Mouse (Mus musculus): ENCODE data around the gene Nrxn3.

Nrxn3 gene

DNA sequence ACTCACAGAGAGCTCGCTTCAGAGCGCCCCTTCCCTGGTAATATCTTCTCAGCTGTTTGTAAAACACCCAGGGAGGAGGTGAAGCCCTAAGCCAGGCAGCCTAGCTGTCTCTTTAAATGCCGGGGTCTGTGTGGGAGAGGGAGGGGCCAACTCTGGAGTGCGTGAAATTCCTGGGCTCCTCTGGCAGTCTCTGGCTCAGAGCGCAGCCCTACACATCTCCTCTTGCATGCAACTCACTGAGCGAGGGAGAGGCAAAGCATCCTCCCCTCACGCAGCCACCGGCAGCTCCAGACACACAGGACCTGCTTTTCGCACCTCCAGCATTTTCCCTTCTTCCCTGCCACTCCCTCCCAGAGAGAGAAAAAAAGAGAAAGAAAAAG, at the start of gene Nrxn3:
TSS of gene Nrxn3 (plus strand) at position 186 of the 380 bp plus-strand sequence.
- no peak for DNase-seq (ENCODE audit: low spot score)

DNA sequence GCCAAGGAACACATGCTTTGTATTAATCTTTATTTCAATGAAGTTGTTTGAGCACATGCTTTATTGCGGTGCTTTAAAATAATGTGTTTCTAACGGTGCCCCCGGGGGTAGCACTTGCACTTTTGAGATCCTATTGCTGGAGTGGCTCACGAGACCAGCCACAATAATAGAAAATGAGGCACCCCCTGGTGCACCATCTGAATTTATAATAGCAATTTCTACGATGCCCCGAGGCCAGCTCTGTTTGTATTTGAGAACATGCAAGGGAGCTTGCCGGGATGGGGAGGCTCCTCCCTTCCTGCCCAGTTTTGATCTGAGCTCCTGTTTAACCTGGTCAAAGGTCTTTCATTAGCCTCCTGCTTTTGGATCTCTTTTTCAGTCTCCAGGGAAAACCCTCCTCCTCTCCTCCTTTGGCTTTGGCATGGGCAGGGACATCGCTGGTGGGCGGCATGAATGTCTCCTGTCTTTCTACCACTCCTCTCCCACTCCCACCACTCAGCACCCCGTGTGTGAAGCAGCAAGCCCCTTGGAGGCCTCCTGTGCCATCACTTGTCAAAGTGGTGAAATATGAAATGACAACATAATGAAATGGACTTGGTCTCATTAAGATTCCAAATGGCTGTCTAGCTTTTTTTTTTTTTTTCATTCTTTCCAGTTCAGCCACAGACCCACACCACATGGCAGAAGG, 18.4 kb upstream of the Nrxn3 start:
- DNase-seq (ENCODE audit: low spot score) = no peak

DNA sequence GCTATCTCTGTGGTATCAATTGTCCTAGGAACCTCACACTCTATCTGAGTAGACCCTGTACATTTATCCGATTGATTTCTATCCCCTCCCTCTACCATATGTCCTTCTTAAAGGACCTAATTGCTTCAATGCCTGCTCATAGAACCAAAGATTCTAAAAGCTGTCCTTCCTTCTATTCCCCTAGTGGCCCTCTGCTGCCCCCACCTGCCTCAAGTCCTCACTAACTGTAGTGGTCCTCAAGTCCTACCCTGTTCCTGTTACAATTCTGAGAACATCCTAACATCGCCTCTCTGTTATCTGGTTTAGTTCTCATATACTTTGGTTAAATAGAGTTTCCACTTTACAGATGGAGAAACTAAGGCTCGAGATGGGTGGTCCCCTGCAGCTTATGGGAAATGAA, 16.7 kb upstream of the Nrxn3 start:
- DNase-seq (ENCODE audit: low spot score) = no peak

DNA sequence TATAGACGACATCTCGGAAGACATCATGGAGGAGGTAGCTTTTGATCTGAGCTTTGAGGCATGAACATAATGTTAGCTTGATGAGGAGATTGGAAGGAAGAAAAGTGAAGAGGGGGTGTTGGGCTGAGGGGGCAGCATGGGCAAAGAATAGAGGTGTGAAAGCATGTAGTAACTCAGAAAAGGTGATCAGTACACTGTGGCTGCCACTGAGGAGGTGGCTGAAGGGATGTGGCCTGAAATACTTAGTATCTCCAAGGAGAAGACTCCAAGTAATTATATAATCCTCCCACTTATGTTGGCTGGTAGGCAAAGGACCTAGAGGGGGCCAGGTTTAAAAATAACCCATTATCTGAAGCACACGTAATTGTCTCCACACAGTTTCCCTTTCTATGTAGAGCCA, 14.9 kb upstream of the Nrxn3 start:
- no peak for DNase-seq (ENCODE audit: low spot score)

DNA sequence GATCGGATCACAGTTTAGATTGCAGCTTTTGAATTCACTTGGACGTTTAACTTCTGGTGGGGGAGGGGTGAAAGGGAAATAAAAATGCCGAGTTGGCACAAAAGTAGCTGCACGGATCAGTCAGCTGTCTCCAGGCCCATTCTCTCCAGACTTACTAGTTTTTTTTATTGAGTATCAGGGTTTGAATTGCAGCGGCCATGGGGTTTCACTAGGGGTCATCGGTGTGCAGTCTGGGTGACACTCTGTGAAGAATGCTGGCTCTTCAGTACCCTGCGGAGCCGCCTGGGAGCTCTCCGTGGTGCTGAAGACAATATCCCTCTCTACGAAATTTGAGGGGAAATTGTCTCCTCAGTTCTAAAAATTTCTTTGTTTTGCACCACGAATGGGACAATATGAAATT, 13.5 kb upstream of the Nrxn3 start:
- DNase-seq (ENCODE audit: low spot score) = no peak

DNA sequence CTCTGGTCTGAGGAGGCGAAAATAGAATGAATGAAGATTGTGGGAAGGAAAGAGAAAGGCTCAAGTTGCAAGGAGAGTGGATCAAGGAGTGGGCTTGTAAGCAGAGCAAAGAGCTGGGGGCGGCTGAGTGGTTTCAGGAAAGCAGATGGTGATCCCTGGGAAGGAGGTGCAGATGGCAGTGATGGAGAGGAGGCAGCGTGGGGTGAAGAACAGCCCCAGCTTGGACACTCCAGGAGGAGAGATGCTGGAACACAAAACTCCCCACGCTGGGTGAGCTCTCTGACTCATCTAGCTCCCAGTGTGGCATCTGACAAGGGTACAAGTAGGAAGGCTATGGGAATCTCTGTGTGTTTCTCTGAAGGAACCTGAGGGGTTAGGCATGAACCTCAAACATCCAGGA, 9.2 kb upstream of the Nrxn3 start:
- DNase-seq (ENCODE audit: low spot score) = no peak

DNA sequence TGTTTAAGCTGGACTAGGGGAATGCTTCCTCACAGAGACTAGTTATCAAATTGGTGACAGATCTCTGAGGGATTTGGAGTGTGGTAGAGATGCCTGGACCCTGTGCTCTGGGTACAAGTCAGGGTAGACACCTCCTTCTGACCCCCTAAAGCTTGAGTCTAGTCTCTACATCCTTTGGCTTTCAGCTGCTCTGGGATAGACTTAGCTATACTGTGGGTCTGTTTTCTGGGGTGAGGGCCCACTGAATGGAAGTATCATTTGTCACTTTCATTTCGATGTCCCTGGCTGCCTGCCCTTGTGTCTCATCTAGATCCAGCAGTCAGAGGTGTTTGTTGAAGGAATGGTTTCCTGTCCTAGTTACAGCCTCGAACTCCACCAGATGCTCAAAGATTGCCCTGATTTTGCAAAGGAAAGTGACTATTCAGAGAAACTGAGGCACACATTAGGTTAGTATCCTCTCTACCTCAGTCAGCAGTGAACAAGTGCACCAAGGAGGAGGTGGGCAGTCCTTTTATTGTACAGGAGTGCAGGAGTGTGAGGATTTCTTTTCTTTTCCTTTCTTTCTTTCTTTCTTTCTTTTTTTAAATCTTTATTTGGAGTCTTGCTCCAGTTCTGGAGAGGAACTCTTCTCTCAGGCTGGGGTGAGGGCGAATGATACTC, 515 bp upstream of the Nrxn3 start:
- no peak for DNase-seq (ENCODE audit: low spot score)

DNA sequence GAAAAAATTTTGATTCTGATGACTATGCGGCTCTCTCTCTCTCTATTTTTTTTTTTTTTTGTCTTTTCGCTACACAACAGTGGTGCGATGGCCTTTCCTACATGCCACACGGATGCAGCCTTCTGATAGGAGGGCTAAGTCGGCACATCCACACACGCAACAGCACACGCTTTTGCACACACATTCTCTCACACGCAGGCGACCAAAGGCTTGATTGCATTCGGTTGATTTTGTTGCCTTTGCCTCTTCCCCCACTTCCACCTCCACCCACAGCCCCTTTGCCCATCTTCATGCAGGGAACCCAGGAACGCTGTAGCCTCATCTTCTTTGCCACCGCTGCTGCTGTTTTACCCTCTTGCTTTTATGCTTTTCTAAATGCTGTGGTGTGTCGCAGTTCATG, 3.6 kb downstream of the Nrxn3 start:
- no peak for DNase-seq (ENCODE audit: low spot score)

DNA sequence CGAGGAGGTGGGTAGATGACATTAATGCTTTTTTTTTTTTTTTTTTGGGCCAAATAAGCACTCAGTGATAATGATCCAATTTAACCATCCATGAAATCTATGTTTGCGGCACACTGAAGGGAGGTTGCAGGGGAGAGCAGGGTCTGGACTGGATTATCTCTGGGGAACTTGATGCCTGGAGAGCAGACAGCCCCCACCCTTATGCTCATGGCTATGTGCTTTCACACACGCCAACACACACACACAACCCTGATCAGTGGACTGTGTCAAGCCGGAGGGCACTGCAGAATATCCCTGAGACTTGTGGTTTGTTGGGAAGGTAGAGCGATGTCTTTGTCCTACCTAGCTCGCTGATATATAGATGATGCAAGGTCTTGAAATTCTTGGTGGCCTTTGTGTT, 4.1 kb downstream of the Nrxn3 start:
- DNase-seq (ENCODE audit: low spot score) = no peak

DNA sequence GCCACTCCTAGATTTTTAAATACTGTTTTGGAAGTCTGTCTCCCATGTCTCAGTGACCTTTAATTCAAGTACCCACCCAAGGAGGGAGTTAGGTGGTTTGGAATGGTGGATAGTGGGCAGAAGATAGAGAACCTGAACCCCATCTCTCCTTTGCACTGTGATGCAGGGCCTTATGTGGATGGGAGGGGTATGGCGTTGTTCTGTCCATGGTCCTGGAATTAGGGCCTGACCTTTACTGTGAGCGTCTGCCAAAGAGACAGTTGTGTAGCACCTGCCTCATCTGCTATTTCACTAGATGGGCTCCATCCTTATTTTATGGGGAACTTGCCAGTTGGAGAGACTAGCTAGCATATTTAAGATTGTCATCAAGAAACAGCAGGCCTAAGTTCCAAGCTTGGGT, 8.0 kb downstream of the Nrxn3 start:
- DNase-seq (ENCODE audit: low spot score) = no peak

DNA sequence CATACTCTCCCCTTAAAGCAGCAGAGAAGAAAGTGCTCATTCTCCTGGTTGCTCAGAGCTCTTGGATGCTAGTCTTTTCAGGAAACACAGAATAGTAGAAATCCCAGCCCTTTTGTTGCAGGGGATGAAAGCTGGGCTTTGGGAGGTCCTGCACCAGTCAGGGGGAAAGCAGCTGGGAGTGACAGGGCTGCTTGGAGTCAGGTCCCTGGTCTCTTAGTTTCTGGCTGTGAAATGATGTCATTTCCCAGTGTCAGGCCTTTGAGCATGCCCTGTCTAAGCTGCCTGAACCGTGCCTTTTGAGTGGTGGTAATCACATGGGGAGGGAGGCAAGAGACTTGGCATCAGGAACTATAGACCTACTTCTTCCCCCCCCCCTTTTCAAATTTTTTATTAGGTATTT, 12.4 kb downstream of the Nrxn3 start:
- DNase-seq (ENCODE audit: low spot score) = no peak

DNA sequence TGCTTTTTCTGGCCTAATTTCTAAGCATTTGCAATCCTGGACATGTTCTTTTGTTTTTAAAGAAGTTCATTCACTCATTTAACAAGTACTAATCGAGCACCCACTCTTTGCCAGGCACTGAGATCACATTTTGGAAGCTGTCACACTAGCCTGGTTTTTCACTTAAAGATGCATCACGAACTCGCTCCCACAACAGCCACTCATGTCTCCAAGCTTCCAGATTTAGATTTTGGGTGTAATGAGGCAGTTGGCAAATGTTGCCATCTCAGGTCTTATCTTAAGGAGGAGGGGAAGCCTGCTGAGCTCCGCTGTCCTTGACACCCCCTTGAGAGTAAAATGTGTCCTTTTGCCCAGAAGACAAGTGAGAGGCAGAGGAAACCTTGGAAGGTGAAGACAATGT, 14.4 kb downstream of the Nrxn3 start:
- DNase-seq (ENCODE audit: low spot score) = no peak

DNA sequence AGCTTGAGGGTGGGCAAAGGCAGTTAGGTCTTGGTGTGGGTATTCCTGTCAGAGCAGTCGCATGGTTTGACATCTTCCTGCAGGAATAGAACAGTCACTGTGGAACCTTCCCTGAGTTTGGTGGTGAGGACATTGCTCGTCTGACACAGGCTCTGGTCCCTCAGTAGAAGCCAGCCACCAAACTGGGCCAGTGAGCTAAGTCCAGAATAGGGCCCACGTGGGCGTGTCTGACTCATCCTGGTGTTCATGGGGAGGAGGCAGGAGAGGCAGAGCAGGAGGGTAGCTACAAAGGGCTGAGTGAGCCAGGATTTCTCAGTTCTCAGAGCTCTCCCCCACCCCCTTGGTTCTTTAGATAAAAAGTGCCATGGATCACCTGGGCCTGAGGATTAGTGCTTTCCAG, 15.9 kb downstream of the Nrxn3 start:
- no peak for DNase-seq (ENCODE audit: low spot score)

DNA sequence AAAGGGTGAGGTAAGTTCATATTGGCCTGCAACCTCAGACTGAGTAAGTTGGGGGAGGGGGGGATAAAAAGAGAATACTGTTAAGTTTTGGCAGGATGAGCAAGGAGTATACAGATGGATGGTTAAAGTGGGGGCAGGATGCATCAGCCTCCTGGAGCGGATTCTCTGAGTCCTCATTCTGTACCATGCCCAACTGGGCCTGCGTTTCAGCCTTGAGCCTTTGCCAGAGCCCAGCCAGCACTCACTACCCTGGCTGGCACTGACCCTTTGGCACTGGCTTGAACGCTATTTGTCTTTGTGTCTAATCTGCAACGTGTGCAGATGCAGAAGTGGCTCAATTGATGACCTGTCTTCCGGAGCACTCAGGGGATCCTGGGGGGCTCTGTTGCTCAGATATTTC, 24.1 kb downstream of the Nrxn3 start:
- DNase-seq (ENCODE audit: low spot score) = no peak

DNA sequence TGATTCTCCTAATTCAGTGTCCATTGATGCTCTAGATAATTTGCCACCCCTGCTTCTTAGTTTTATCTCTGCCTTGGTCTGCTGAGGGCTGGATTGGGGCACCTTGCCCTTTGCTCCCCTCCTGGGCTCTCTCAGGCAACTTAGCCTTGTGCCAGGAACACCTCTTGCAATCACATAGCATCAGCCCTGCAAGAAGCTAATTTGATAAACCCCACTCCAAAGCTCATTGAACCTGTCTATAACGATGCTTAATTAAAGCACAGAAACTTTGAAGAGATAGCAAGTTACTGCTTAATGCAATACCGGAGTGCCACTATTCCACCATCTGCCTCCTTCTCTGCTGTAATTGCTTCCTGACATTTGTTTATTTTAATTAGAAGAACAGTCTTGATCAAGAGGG, 42.1 kb downstream of the Nrxn3 start:
- DNase-seq (ENCODE audit: low spot score) = no peak

DNA sequence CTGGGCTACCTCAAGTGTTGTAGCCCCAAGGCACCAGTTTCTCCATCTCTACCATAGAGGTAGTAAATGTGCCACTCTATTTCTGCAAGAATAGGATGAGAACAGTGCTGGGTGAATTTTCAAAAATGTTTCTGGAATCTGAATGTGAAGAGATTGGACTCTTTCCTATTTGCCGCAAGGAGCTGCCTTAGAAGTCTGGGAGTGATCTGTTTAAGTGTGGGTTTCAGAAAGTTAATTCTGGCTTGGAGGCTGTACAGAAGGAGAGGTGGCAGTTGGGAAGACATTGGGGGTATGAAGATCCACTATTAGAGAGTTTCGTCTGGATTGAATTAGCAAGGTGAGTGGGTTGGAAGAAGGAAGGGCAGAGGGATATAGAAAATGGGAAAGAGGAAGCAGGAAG, 52.0 kb downstream of the Nrxn3 start:
- DNase-seq (ENCODE audit: low spot score) = no peak

DNA sequence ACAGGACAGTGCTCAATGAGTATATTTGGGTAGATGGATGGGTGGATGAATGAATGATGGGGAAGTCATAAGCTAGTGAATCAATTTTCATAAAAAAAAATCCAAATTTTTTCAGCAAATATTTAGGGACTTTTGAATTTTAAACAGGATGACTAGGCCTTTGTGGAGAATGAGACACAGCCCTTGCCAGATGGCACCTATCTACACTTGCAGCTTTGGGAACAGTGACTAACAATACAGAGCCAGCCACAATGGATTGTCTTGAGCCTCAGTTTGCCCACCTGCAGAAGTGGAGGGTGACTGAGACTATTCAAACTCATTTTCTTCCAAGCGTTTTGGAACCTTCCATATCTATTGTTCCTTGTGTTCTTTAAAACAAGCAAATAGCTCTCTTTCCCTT, 55.4 kb downstream of the Nrxn3 start:
- DNase-seq (ENCODE audit: low spot score) = no peak

DNA sequence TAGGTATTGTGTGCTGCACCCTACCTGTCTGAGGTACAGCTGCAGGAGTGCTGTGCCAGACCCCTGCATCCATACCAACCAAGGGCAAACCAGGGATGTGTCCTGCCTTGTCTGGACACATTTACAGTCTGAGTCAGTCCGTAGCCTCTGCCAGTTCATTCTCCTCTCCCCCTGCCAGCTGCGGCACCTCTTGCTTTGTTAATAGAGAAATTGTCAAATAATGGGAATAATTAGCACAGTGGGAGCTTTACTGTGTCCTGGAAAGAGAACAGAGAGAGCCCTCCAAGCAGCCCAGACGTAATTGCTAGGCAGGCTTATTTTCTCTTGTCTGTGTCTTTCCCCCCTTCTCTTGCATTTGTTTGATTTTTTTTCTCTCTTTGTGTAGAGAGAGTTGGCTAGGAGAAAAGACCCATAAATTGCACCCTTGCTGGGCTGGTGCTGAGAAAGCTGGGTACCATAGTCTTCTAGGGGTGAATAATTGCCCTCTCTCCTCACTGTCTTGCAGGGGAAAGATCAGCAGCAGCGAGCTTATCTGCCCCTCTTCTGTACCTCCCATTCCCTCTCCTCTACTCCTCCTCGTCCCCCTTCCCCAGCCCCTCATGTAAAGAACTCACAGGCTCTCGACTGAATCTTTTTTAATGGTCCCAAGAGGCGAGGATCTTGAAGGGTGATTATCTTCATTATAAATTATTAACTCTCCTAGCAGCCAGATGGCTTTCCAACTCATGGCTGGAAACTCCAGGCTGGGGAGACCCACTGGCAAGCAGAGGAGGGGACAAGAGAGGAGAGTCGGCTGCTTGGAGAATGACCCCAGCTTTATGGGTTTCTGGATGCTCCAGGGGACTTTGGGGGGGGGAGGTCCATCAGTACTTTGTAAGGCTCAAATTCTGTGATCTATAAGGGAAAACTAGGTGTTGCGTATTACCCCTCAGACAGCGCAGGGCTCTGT, 61.8 kb downstream of the Nrxn3 start:
- DNase-seq (ENCODE audit: low spot score) = no peak

DNA sequence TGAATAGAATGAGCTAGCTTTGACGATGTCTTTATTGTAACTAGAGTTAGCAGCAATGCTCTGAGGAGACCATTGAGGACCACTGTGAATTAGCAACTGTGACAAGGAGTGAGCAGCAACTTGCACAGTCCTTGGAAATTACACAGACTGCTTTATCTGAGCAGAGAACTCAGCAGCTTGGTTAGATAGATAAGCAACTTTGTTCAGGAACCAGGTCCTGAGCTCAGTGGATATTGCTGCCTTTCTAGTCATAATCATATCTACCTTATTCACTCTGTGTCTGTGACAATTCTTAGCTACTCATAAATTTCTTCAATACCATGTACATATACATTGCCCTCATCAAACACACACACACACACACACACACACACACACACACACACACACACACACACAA, 70.6 kb downstream of the Nrxn3 start:
- DNase-seq (ENCODE audit: low spot score) = no peak

DNA sequence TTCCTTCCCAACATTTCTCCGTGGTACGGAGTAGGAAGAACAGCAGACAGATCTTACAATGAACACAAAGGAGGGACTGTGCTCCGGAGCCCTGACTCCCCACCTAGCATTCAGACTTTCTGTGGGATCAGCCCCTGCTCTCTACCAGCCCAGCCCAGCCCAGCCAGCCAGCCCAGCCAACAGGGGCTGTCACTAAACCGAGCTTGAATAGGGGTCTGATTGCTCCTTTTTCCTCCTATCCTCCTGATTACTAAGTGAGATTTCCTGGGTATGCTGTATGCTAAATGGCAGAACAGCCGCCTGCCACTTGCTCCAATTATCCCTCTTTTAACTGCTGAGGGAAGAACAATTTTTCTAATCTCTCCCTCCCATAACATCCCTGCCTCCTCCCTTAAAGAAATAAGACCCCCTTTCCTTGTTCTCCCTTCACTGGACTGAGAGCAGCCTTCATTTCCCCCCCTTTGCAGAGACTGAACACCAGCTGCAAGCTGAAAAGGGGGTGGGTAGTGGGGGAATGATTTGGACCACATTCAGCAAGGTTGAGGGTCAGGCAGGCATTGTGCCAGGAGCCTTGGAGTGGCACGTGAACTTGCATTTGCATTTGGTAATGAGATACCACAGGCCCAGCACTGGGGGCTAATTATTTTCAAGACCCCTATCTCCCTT, 78.4 kb downstream of the Nrxn3 start:
- DNase-seq (ENCODE audit: low spot score) = no peak

DNA sequence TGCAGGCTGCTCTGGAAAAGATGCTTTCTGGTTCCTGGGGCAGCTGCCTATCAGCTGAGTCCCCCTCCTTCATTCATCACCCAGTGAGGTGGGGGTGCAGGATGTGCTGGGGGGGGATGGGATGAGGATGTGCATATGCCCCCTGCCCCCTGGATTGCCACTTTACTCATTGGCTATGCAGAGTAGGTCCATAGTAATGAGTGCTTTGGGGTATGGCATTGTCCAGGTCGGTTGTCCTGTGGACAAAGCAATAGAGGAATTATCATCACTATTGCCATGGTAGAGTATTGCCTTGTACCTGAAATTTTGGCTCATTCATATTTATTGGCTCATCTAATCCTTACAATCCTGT, 79.0 kb downstream of the Nrxn3 start:
- no peak for DNase-seq (ENCODE audit: low spot score)

DNA sequence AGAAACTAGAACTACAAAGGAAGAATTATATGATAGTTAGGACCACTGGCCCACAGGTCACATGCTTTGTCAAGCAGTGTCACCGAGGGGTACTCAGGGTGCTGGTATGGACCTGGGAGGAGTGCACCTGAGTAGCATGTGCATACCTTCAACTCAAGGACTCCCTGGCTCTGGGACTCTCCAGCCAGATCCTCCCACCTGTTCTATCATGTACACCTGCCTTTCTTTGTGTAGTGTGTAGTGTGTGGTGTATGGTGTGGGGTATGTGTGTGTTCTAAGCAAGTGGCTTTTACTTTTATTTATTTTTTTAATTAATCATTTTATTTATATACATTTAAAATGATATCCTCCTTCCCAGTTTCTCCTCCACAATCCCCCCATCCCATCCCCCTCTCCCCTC, 86.3 kb downstream of the Nrxn3 start:
- DNase-seq (ENCODE audit: low spot score) = no peak

DNA sequence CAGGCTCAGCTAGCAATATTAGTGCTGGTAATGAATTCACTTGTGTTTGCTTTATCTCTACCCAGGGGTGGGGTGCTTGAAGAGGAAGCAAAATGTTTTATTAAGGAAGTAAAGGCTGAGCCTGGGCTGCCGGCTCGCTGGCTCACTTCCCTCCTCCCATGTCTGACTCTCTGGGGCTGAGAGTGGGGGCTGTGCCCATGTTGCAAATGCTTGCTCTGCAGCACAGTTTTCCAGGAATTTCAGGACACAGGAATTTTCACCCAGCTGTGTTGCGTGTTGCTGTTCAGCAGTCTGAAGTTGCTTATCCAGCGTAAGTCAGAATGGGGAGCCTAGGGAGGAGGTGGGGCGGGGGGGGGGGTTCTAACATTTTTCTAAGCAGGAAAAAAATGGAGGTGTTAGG, 89.5 kb downstream of the Nrxn3 start:
- DNase-seq (ENCODE audit: low spot score) = no peak

Measured in MN1 (cell line).